Mouse (Mus musculus) midbrain, postnatal 0 days (tissue): Measurements from ENCODE around the gene Gabra4. TPM values are rescaled to one million over a fixed set of nuclear protein-coding genes. Genes with fewer than 3 reads are reported as not detected.

Experiments used
- ATAC-seq: fragments of 200-750 bp; cut with Nextera tagmentation; 2 replicates; pipeline ENCODE4 v1.8.0; 2017; ENCODE audit warnings: moderate number of reproducible peaks, mild to moderate bottlenecking, moderate TSS enrichment, moderate library complexity; ENCODE audit not compliant: low FRiP score
- DNase-seq: peaks from one replicate; pipeline ENCODE4 v3.0.0-alpha.2; 2015; ENCODE audit warnings: low spot score
- H3K27ac ChIP-seq: fragments of 300-500 bp; sonication (generic); 2 replicates; pipeline ENCODE4 v1.5.1; 2014; ENCODE audit warnings: low read depth, mild to moderate bottlenecking, low read length, mixed read lengths
- H3K27me3 ChIP-seq: fragments of 300-500 bp; sonication (generic); 2 replicates; pipeline ENCODE4 v1.6.1; 2014; ENCODE audit warnings: low read length, control low read depth, mixed read lengths; ENCODE audit not compliant: insufficient read depth
- H3K36me3 ChIP-seq: fragments of 300-500 bp; sonication (generic); 2 replicates; pipeline ENCODE4 v1.6.1; 2014; ENCODE audit warnings: low read length, control low read depth, mixed read lengths; ENCODE audit not compliant: insufficient read depth
- H3K4me1 ChIP-seq: fragments of 300-500 bp; sonication (generic); 2 replicates; pipeline ENCODE4 v1.6.1; 2014; ENCODE audit warnings: mild to moderate bottlenecking, control low read depth, antibody characterized with exemption, low read length, mixed read lengths; ENCODE audit not compliant: insufficient read depth
- H3K4me2 ChIP-seq: fragments of 300-500 bp; sonication (generic); 2 replicates; pipeline ENCODE4 v1.6.1; 2014; ENCODE audit warnings: low read depth, mild to moderate bottlenecking, low read length, mixed read lengths; ENCODE audit not compliant: poor library complexity, severe bottlenecking
- H3K4me3 ChIP-seq: fragments of 300-500 bp; sonication (generic); 2 replicates; pipeline ENCODE4 v1.5.1; 2014; ENCODE audit warnings: low read depth, mild to moderate bottlenecking, low read length, moderate library complexity
- H3K9ac ChIP-seq: fragments of 300-500 bp; sonication (generic); replicated peaks from 2 replicates; pipeline ENCODE4 v1.6.1; 2014; ENCODE audit warnings: mild to moderate bottlenecking, low read length, moderate library complexity, mixed read lengths; ENCODE audit not compliant: poor library complexity, severe bottlenecking
- H3K9me3 ChIP-seq: fragments of 300-500 bp; sonication (generic); 2 replicates; pipeline ENCODE4 v1.6.1; 2016; ENCODE audit warnings: low read length, control low read depth
- CTCF ChIP-seq: IDR thresholded peaks from 2 replicates; pipeline ENCODE4 v1.5.1; 2016; ENCODE audit warnings: antibody characterized with exemption, mild to moderate bottlenecking
- WGBS: fragments of 180-500 bp; shearing (Covaris S2); extraction: QIAGEN DNeasy Blood & Tissue Kit; methylation state at CpG from one replicate; pipeline ENCODE4 v1.1.7; 2014; 5-methylcytosine and 5-hydroxymethylcytosine counted together
- polyA plus RNA-seq: library from polyadenylated mRNA; unstranded; fragments of >200 nt; fragmentation: Nextera tagmentation; extraction: Ambion mirVana; gene quantifications from 2 replicates; pipeline ENCODE4 v1.2.1, GENCODE M21; 2015
- total RNA-seq: library from RNA; depleted of rRNA; stranded (reverse); fragments of >200 nt; gene quantifications from 2 replicates; pipeline ENCODE4 v1.2.3, GENCODE M21; 2014

Gabra4 gene
- total and polyA plus RNA-seq, 2 experiments from 2014 or later: 18.9 to 22.5 TPM

DNA sequence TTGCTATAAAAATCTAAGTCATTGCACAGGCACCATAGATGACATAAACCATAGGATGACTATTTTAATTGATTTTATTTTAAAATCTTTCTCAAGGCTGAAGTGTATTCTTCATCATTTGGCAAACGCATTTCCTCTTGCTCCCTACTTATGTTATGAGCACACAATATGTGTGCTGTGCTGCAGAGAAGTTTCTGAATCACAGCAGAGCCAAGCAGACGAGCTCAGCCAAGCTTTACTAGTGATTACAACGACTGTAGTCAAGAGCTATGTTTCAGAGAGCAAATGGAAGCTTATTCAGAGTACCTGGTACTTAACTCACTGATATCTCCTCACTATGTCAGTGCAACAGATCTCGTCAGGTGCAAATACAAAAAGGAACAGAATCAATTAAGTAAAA lies 41.4 kb downstream of the Gabra4 start:
- DNase-seq (no peak), ATAC-seq (no peak)
- Histone ChIP-seq H3K4me3 (no peak overlapping the region), H3K4me1 (no peaks in the 10 kb centered on the region), H3K9ac (no peak overlapping the region), H3K27me3 (no peaks in the 10 kb centered on the region), H3K36me3 (no peaks in the 10 kb centered on the region), H3K27ac (no peak overlapping the region), H3K4me2 (no peak overlapping the region), H3K9me3 (no peaks in the 10 kb centered on the region)
- no peak for TF ChIP-seq CTCF
- WGBS: 72% methylated on average over 4 of the region's 4 CpGs

DNA sequence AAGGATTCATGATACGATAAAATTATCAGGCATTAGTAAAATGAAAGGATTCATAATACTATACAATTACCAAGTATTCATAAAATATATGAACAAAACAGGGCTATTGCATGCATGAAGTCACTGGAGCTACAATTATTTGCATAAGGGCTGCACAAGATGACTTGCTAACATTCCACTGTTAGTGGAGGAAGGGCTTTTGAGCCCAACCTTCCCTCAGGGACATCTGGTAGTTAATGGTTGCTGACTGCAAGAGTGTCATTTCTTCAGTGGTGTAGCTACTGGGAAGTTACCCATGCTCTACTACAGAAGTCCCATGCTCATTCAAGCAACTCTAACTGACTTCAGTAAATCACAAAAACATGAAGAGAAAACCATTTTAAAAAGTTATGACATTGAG lies 43.8 kb downstream of the Gabra4 start:
- no peak for ATAC-seq
- WGBS: 96% methylated on average over 1 of the region's 1 CpGs
- Histone ChIP-seq H3K9ac (no peak overlapping the region), H3K36me3 (no peaks in the 10 kb centered on the region), H3K27me3 (no peaks in the 10 kb centered on the region), H3K4me1 (no peaks in the 10 kb centered on the region), H3K4me2 (no peak overlapping the region), H3K9me3 (no peaks in the 10 kb centered on the region), H3K4me3 (no peak overlapping the region), H3K27ac (no peak overlapping the region)
- DNase-seq: no peak
- TF ChIP-seq CTCF: no peak

DNA sequence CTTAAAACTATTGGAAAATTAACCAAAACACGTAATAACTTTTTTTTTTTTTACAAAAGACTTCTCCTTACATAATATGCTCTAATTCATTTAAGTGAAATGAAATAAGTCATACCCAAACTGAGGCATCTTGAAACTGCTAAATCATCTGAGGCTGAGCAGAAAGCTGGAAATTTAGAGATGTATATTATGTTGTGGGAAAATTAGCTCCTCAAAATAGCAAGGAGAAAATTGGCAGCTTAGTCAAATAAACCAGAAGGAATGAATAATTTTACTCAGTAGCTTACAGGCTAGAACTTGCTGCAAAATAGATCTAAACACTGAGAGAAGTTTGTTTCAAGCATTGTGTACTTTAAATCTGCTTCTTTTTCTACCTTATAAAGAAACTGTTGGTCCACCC lies 49.4 kb downstream of the Gabra4 start:
- DNase-seq (no peak), ATAC-seq (no peak)
- Histone ChIP-seq H3K36me3 (no peaks in the 10 kb centered on the region), H3K27ac (no peak overlapping the region), H3K4me1 (no peaks in the 10 kb centered on the region), H3K27me3 (no peaks in the 10 kb centered on the region), H3K9ac (no peak overlapping the region), H3K4me2 (no peak overlapping the region), H3K4me3 (no peak overlapping the region), H3K9me3 (no peaks in the 10 kb centered on the region)
- 80% methylated on average over 1 of the region's 1 CpGs for WGBS
- TF ChIP-seq CTCF: no peak

DNA sequence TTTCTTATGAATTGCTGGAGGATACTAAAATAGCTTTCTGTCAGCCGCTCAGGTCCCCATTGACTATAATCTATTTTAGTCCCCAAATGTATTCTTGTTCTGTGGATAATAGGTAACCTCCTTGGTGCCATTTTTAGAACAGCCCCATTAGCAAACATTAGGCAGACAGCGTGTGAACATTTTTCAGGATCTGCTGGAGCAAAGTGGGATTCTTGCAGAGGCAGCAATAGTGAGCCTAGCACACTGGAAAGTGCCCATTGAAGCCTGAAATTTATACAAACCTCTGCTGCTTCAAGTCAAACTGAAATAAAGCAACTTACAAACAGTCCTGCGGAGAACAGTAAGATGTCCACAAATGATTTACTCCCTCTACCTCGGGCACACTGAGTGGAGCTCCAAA lies 51.2 kb downstream of the Gabra4 start:
- Histone ChIP-seq H3K27ac (no peak overlapping the region), H3K36me3 (no peaks in the 10 kb centered on the region), H3K4me3 (no peak overlapping the region), H3K9ac (no peak overlapping the region), H3K27me3 (no peaks in the 10 kb centered on the region), H3K4me2 (no peak overlapping the region), H3K9me3 (no peaks in the 10 kb centered on the region), H3K4me1 (no peaks in the 10 kb centered on the region)
- ATAC-seq (no peak), DNase-seq (peak; percentile 26)
- no peak for TF ChIP-seq CTCF
- WGBS: 42% methylated on average over 4 of the region's 4 CpGs

DNA sequence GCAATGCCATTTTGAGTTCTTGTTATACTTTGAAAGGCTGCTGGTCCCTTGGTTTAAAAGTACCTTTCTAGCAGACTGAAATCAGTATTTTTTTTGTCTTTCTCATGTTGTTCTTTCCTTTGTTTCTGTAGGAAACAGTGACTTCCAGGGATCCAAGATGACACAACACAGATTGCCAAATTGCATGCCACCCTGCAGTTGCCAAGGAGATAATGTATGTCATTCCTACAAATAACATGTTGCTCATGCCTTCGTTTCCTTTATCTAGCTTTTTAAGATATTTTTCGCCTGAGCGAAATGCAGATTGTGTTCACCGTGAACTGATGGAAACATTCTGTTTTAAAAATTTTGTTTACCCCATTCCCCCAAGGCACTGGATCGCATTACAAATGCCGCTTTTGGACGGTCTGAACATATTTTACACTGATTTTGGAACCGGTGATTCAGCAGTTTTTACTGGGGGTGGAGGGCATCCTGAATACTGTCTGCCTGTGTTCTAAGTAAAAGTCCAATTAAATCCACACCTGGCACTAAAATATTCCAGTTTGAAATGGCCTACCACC lies 53.9 kb downstream of the Gabra4 start:
- Histone ChIP-seq H3K27me3 (no peaks in the 10 kb centered on the region), H3K4me2 (no peak overlapping the region), H3K9me3 (no peaks in the 10 kb centered on the region), H3K9ac (no peak overlapping the region), H3K4me1 (no peaks in the 10 kb centered on the region), H3K4me3 (no peak overlapping the region), H3K27ac (0 out of 2 replicates have a peak overlapping the region, but pooled peaks have one; percentile 6), H3K36me3 (no peaks in the 10 kb centered on the region)
- DNase-seq: peak; percentile 8
- no peak for TF ChIP-seq CTCF
- WGBS: 63% methylated on average over 8 of the region's 8 CpGs
- ATAC-seq: no peak

DNA sequence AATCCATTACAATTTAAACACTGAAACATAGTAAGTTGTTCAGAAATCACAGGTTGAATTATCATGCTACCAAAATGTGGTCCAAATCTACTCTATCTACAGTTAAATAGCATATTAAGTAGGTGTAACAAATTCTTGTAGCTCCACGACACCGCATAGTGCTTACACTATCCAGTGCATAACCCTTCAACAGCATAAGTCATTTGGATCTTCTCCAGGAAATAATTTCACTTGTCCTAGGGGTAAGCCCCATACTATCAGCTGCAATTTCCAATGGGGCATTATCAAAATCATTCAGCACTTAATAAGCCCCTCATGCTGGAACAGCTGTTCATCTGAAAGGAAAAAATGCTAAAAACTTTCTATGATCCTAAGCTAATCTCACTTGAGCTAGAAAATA lies 62.8 kb downstream of the Gabra4 start:
- ATAC-seq: no peak
- no peak overlapping the region for H3K4me3 ChIP-seq
- H3K27ac ChIP-seq: no peak overlapping the region
- TF ChIP-seq CTCF: no peak
- H3K9ac ChIP-seq: no peak overlapping the region
- H3K27me3 ChIP-seq: no peaks in the 10 kb centered on the region
- H3K4me1 ChIP-seq: no peaks in the 10 kb centered on the region
- no peak overlapping the region for H3K4me2 ChIP-seq
- WGBS: 78% methylated on average over 2 of the region's 2 CpGs
- no peaks in the 10 kb centered on the region for H3K36me3 ChIP-seq
- no peaks in the 10 kb centered on the region for H3K9me3 ChIP-seq
- DNase-seq: no peak
